Mouse (Mus musculus): ENCODE results near the gene Tcp11l2.

DNA sequence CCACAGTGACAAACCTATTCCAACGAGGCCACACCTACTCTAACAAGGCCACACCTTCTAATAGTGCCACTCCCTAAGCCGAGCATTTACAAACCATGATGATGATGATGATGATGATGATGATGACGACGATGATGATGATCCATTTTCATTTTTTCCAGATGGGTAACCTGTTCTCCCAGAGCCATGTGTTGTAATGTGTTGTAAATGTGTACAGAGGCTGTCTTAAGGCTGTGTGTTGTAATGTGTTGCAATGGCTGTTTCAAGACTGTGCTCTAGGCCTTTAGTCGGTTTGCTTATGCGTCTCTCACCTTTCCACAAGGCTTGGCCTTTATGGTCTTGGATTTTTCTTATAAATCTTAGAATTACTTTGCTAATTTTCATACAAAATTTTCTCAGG is 85.7 kb downstream of the Tcp11l2 start:
- no peak for TF ChIP-seq TCF12 (IDR thresholded peaks at IDR 0.05; ENCODE audit: insufficient read depth, poor library complexity, severe bottlenecking)
- no peak for TF ChIP-seq MYOG (IDR thresholded peaks at IDR 0.05; ENCODE audit: control insufficient read depth in 1 of 3, insufficient read depth in 1 of 3, insufficient read length in 2 of 3, low read depth in 2 of 3)

Measured in myocyte (in vitro differentiated cells).